Mouse (Mus musculus) lung, embryonic 16.5 days (tissue): ENCODE results near the gene Phf23. TPM values are rescaled to one million over a fixed set of nuclear protein-coding genes. Genes with fewer than 3 reads are reported as not detected.
A peak's percentile ranks its signal among the peaks of the same experiment; 100 is the strongest.

Experiments
- ATAC-seq: fragments of 200-750 bp; cut with Nextera tagmentation; 2 replicates; pipeline ENCODE4 v1.8.0; 2017; ENCODE audit warnings: low read depth, mild to moderate bottlenecking, moderate library complexity
- H3K27ac ChIP-seq: fragments of 300-500 bp; sonication (generic); 2 replicates; pipeline ENCODE4 v1.5.1; 2014; ENCODE audit warnings: mild to moderate bottlenecking, control low read depth, low read length
- H3K27me3 ChIP-seq: fragments of 300-500 bp; sonication (generic); 2 replicates; pipeline ENCODE4 v1.6.1; 2014; ENCODE audit warnings: low read depth, low read length, mixed read lengths; ENCODE audit not compliant: control insufficient read depth, insufficient read depth
- H3K36me3 ChIP-seq: fragments of 300-500 bp; sonication (generic); 2 replicates; pipeline ENCODE4 v1.6.1; 2014; ENCODE audit warnings: low read length; ENCODE audit not compliant: control insufficient read depth, insufficient read depth
- H3K4me1 ChIP-seq: fragments of 300-500 bp; sonication (generic); replicated peaks from 2 replicates; pipeline ENCODE4 v1.6.1; 2014; ENCODE audit warnings: low read length, mixed read lengths; ENCODE audit not compliant: control insufficient read depth, insufficient read depth
- H3K4me2 ChIP-seq: fragments of 300-500 bp; sonication (generic); 2 replicates; pipeline ENCODE4 v1.6.1; 2014; ENCODE audit warnings: low read depth, low read length, control low read depth
- H3K4me3 ChIP-seq: fragments of 300-500 bp; sonication (generic); 2 replicates; pipeline ENCODE4 v1.5.1; 2014; ENCODE audit warnings: mild to moderate bottlenecking, low read length, control low read depth
- H3K9ac ChIP-seq: fragments of 300-500 bp; sonication (generic); 2 replicates; pipeline ENCODE4 v1.6.1; 2014; ENCODE audit warnings: low read length, control low read depth
- H3K9me3 ChIP-seq: fragments of 300-500 bp; sonication (generic); 2 replicates; pipeline ENCODE4 v1.6.1; 2016; ENCODE audit warnings: low read length; ENCODE audit not compliant: control insufficient read depth
- WGBS: fragments of 180-500 bp; shearing (Covaris S2); extraction: QIAGEN DNeasy Blood & Tissue Kit; methylation state at CpG from one replicate; pipeline ENCODE4 v1.1.7; 2014; 5-methylcytosine and 5-hydroxymethylcytosine counted together
- polyA plus RNA-seq: library from polyadenylated mRNA; unstranded; fragments of >200 nt; fragmentation: Nextera tagmentation; extraction: Ambion mirVana; gene quantifications from 2 replicates; pipeline ENCODE4 v1.2.1, GENCODE M21; 2015

The Phf23 gene
- polyA plus RNA-seq, 1 experiment from 2014 or later, result 59.5 TPM

GRCm38 (mm10) chr11:69968793-69969192, 26.8 kb upstream of the Phf23 start:
- no peak overlapping the region for H3K9ac ChIP-seq

GRCm38 (mm10) chr11:69970222-69970621, 25.4 kb upstream of the Phf23 start:
- ATAC-seq, result no peak
- 78% methylated on average over 6 of the region's 6 CpGs for WGBS
- H3K4me2 ChIP-seq, result no peak overlapping the region
- H3K27me3 ChIP-seq, result peaks cover 19% of the 10 kb centered on the region
- peaks cover 34% of the 10 kb centered on the region for H3K36me3 ChIP-seq
- H3K4me1 ChIP-seq, result peaks cover 8% of the 10 kb centered on the region
- H3K9me3 ChIP-seq, result no peaks in the 10 kb centered on the region
- no peak overlapping the region for H3K27ac ChIP-seq
- no peak overlapping the region for H3K4me3 ChIP-seq
- H3K9ac ChIP-seq, result no peak overlapping the region

More at GRCm38 (mm10) chr11:69968793-69969192, 26.8 kb upstream of the Phf23 start:
- 64% methylated on average over 4 of the region's 4 CpGs for WGBS
- H3K9me3 ChIP-seq, result no peaks in the 10 kb centered on the region
- H3K36me3 ChIP-seq, result peaks cover 26% of the 10 kb centered on the region
- H3K4me1 ChIP-seq, result peaks cover 8% of the 10 kb centered on the region
- no peak overlapping the region for H3K27ac ChIP-seq
- ATAC-seq, result no peak
- H3K4me2 ChIP-seq, result no peak overlapping the region
- no peak overlapping the region for H3K4me3 ChIP-seq
- peaks cover 34% of the 10 kb centered on the region for H3K27me3 ChIP-seq

- no peaks in the 10 kb centered on the region for H3K9me3 ChIP-seq
- 55% methylated on average over 3 of the region's 3 CpGs for WGBS
- H3K4me2 ChIP-seq, result no peak overlapping the region
- peaks cover 34% of the 10 kb centered on the region for H3K36me3 ChIP-seq
- no peak for ATAC-seq
- no peak overlapping the region for H3K27ac ChIP-seq
- H3K27me3 ChIP-seq, result peaks cover 14% of the 10 kb centered on the region
- peaks cover 8% of the 10 kb centered on the region for H3K4me1 ChIP-seq
- H3K4me3 ChIP-seq, result no peak overlapping the region
- no peak overlapping the region for H3K9ac ChIP-seq
Measured at GRCm38 (mm10) chr11:69970775-69971174, 24.8 kb upstream of the Phf23 start.

GRCm38 (mm10) chr11:69974907-69975306, 20.7 kb upstream of the Phf23 start:
- H3K27me3 ChIP-seq, result no peaks in the 10 kb centered on the region
- H3K9me3 ChIP-seq, result no peaks in the 10 kb centered on the region
- H3K9ac ChIP-seq, result no peak overlapping the region
- H3K4me3 ChIP-seq, result no peak overlapping the region
- H3K4me2 ChIP-seq, result no peak overlapping the region
- 86% methylated on average over 2 of the region's 2 CpGs for WGBS
- no peak overlapping the region for H3K27ac ChIP-seq
- H3K36me3 ChIP-seq, result peaks cover 21% of the 10 kb centered on the region
- H3K4me1 ChIP-seq, result peaks cover 6% of the 10 kb centered on the region; the same call in 1 of the 2 replicates
- ATAC-seq, result no peak

- Histone ChIP-seq H3K36me3 (peaks cover 13% of the 10 kb centered on the region), H3K9ac (no peak overlapping the region), H3K27me3 (no peaks in the 10 kb centered on the region), H3K9me3 (no peaks in the 10 kb centered on the region), H3K27ac (no peak overlapping the region), H3K4me1 (peaks cover 6% of the 10 kb centered on the region; the same call in 1 of the 2 replicates), H3K4me3 (no peak overlapping the region), H3K4me2 (no peak overlapping the region)
- no peak for ATAC-seq
- WGBS, result 80% methylated on average over 4 of the region's 4 CpGs
Measured at GRCm38 (mm10) chr11:69976271-69976670, 19.3 kb upstream of the Phf23 start.

GRCm38 (mm10) chr11:69979827-69980195, 15.8 kb upstream of the Phf23 start:
- Histone ChIP-seq H3K4me1 (peaks cover 26% of the 10 kb centered on the region), H3K27ac (peak overlapping the region; percentile 99), H3K4me3 (peak overlapping the region; percentile 98), H3K9me3 (no peaks in the 10 kb centered on the region), H3K4me2 (peak overlapping the region; percentile 83), H3K9ac (peak overlapping the region; percentile 100), H3K27me3 (no peaks in the 10 kb centered on the region), H3K36me3 (peaks cover 9% of the 10 kb centered on the region)
- no peak for ATAC-seq
- 3% methylated on average over 16 of the region's 16 CpGs for WGBS

GRCm38 (mm10) chr11:69980196-69981140, 15.1 kb upstream of the Phf23 start:
- 0% methylated on average over 34 of the region's 60 CpGs for WGBS
- peak overlapping the region; percentile 98 for H3K4me3 ChIP-seq
- peak overlapping the region; percentile 92 for H3K4me2 ChIP-seq
- peak overlapping the region; percentile 100 for H3K9ac ChIP-seq
- H3K4me1 ChIP-seq, result peaks cover 26% of the 10 kb centered on the region
- no peaks in the 10 kb centered on the region for H3K27me3 ChIP-seq
- no peaks in the 10 kb centered on the region for H3K9me3 ChIP-seq
- peak; percentile 96 for ATAC-seq
- peaks cover 13% of the 10 kb centered on the region for H3K36me3 ChIP-seq
- peak overlapping the region; percentile 99 for H3K27ac ChIP-seq

GRCm38 (mm10) chr11:69981141-69981762, 14.3 kb upstream of the Phf23 start, which contains the start of gene Ctdnep1:
Gene Ctdnep1, plus strand, starts transcription at chr11:69981156.
- peaks cover 26% of the 10 kb centered on the region for H3K4me1 ChIP-seq

GRCm38 (mm10) chr11:69982225-69982624, 13.4 kb upstream of the Phf23 start, which contains the start of gene Elp5:
Gene Elp5, minus strand, starts transcription at chr11:69982517.
- Histone ChIP-seq H3K27me3 (no peaks in the 10 kb centered on the region), H3K4me1 (peaks cover 26% of the 10 kb centered on the region), H3K9me3 (no peaks in the 10 kb centered on the region), H3K4me3 (peak within 1 kb of the TSS; percentile 98), H3K36me3 (peaks cover 23% of the 10 kb centered on the region), H3K27ac (peak within 1 kb of the TSS; percentile 99), H3K4me2 (peak within 1 kb of the TSS; percentile 92), H3K9ac (peak within 1 kb of the TSS; percentile 100)
- ATAC-seq, result no peak
- WGBS, result 37% methylated on average over 8 of the region's 8 CpGs

More at GRCm38 (mm10) chr11:69981141-69981762, 14.3 kb upstream of the Phf23 start, which contains the start of gene Ctdnep1:
- peak within 1 kb of the TSS; percentile 92 for H3K4me2 ChIP-seq
- H3K36me3 ChIP-seq, result peaks cover 19% of the 10 kb centered on the region
- no peaks in the 10 kb centered on the region for H3K27me3 ChIP-seq
- H3K9me3 ChIP-seq, result no peaks in the 10 kb centered on the region
- peak within 1 kb of the TSS; percentile 99 for H3K27ac ChIP-seq
- H3K4me3 ChIP-seq, result peak within 1 kb of the TSS; percentile 98
- WGBS, result under 1% methylated on average over 34 of the region's 43 CpGs
- no peak for ATAC-seq
- peak within 1 kb of the TSS; percentile 100 for H3K9ac ChIP-seq
